Mouse (Mus musculus): ENCODE measurements around the gene Gm13276.
A peak's percentile ranks its signal among the peaks of the same experiment; 100 is the strongest.
"Not testable (repeated sequence)": the region's sequence is repeated elsewhere in the genome, so short reads cannot be mapped to it uniquely, and the experiment has no call there.

Gene Gm13276

DNA sequence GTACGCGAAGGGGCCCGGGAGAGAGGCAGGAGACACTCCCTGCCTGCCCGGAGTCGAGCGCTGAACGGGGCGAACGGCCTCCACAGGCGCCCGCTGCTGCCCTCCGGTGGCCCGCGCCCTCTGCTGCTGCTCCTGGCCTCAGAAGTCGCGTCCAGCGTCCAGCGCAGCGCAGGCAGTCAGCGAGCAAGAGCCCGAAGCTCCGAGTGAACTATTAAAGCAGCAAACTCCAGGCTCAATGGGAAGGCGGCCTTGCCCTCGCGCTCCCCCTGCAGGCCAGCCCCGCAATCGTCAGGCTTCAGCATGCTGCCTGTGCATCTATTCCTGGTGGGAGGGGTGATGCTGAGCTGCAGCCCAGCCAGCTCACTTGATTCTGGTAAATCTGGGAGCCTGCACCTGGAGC, at the start of gene Gm13276:
Gm13276 (plus strand) TSS at position 301 of the 400 bp plus-strand sequence.
- DNase-seq (ENCODE audit: low spot score), result not testable (repeated sequence)

DNA sequence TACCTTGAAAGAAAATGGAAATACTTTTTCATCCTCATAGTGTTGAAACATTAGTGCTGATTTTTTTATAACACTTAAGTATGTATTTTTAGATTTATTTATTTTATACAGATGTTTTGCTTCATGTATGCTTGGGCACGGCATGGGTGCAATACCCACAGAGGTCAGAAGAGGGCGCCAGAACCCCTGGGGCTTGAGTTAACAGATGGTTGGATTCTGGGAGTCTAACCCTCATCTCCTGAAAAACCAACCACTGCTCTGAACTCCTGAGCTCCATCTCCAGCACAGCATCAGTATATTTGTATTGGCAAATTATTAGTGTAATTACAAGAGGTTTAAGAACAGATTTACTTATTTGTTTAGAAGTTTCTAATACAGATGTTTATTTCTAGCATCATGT, 47.0 kb upstream of the Gm13276 start:
- DNase-seq (ENCODE audit: low spot score), result peak; percentile 82

DNA sequence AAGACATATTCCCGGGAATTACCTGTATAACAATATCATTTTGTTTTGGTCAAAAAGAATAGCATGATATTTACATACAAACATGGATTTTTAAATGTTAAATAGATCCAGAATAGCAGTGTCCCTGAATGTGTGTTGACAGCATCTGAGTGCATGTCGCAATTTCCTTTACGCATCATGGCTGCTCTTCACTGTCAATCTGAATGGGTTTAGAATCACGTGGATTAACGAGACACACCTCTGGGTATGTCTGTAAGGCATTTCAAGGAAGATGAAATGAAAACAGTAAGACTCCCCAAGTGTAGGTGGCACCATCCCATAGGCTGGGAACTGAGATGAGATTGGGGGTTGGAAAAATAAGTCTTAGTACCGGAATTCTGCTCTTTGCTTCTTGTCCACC, 46.5 kb upstream of the Gm13276 start:
- no peak for DNase-seq (ENCODE audit: low spot score)

DNA sequence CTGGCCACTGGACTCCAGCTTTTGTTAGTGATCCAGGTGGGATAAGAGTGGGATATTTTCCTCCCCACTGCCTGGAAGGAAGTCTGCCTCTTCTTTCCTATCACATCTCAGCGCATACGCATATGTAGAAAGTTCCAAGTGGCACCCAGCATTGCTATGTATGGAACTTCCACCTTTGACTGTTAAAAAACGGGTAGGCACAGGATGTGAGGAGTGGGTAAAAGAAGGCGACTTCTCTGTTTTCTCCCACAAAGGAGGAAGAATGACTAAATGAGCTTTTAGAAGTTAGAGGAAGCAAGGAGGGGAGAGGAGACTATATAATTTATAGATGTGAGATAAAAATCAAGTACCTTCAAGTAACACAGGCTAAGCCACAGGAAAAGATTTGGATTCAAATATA, 44.1 kb upstream of the Gm13276 start:
- no peak for DNase-seq (ENCODE audit: low spot score)

DNA sequence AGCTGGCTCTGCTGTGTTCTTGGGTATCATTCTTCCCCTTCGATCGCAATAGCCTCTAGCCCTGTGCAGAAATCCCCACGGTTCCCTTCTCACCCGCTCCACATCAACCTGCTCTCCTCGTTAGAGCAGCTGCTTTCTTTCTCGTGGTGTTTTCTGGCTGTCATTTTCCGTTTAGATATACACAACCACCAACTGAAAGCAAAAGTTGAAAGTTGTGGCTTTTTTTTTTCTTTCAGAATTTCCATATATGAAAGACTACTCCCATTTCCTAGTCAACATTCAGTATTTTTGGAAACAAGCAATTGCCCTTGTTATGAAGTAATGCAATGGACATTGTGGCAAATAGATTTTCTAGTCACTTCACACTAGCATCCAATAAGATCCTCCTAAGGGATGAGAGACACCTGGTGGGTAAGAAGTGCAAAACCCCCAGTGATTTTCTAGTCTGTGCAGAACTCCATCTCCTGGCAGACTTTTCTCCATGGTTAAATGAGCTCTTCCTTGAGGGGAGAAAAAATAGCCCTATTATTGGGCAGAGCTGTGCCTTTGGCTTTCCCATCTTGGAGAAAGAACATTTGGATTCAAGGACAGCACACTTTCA, 42.6 kb upstream of the Gm13276 start:
- no peak for DNase-seq (ENCODE audit: low spot score)

DNA sequence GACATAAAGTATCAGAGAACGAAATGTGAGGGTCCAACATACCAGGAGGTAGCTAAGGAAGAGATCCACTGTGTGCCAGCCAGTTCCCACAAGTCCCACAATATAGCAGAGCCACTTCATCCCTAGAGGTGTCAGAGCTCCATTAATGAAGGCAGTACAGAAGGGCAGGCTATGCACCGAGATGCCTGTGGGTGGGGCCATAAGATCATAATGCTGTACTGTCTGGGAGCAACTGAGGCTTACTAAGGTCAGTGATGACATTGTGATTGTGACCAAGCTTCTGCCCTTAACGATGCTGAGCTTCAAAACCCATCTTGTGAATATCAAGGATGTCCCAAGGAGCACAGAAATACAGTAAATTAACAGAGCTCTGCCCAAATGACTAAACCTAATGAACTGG, 41.3 kb upstream of the Gm13276 start:
- no peak for DNase-seq (ENCODE audit: low spot score)

DNA sequence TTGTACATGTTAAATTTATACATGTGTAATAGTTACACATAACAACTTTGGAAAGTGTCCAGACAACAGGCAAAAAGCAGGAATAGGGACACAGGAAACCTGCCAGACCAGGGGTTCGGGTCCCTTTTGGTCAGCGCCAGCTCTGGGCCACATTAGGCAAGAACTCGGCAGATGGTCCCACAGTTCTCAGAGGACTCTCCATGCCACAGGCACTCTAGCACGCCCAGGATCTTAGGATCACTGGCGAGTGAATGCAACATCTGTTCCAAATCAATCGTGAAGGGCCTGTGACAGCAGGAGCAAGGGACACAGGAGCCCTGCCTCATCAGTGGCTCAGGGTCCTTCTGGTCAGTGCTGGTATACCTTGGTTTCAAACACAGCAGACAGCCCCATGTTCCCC, 35.6 kb upstream of the Gm13276 start:
- no peak for DNase-seq (ENCODE audit: low spot score)

DNA sequence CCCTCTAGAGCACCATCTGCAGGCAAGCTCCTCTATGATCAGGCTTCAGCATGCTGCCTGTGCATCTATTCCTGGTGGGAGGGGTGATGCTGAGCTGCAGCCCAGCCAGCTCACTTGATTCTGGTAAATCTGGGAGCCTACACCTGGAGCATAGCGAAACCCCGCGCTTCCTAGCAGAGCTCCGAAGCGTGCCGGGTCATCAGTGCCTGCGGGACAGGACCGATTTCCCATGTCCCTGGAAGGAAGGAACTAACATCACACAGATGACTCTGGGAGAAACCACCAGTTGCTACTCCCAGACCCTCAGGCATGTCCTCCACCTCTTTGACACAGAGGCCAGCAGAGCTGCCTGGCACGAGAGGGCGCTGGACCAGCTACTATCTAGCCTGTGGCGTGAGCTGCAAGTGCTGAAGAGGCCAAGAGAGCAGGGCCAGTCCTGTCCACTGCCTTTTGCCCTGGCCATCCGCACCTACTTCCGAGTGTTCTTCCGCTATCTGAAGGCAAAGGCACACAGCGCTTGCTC, 30.6 kb upstream of the Gm13276 start, which contains the start of gene Gm13271:
Gm13271 (plus strand) TSS at position 51 of the 523 bp plus-strand sequence.
- DNase-seq (ENCODE audit: low spot score), result peak; percentile 80

DNA sequence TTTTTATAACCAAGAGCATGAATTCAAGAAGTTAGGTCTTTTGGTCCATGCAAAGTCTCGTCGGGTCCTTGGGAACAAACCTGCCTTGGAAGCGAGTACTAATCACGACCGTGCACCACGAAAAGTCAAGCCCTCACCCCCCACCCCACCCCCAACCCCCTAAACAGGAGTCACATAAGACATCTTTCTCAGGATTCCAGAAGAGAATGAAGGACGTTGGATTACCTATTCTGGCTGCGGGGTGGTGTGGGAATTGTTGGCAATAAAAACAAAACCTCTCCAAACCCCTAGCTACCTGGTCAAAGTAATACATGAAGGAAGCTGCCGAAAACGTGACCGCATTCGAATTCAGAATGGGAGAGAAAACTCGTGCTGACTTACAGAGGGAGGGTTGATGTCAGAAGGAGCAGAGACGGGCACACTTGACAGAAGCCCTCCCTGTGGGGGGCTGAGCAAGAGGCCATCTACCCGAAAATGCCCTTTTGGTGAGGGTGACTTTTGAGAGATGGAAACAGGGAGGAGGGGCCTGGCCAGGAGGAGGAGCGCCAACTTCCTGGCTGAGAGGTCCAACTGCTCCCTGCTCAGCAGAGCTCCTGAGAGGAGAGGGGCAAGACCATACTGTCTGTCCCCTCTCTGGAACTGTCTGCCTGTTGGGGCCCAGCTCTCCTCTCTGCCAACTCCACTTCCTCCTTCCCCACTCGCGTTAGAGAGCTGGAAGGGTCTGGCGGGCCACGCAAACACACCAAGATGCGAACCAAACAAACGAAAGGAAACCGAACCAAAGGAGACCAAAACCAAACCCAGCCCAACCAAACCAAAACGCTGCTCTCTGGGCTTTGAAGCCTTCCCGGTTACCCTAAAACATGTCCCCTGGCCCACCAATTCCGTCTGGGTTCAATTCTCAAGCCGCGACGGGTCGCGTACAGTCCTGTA, 28.7 kb upstream of the Gm13276 start:
- not testable (repeated sequence) for DNase-seq (ENCODE audit: low spot score)

DNA sequence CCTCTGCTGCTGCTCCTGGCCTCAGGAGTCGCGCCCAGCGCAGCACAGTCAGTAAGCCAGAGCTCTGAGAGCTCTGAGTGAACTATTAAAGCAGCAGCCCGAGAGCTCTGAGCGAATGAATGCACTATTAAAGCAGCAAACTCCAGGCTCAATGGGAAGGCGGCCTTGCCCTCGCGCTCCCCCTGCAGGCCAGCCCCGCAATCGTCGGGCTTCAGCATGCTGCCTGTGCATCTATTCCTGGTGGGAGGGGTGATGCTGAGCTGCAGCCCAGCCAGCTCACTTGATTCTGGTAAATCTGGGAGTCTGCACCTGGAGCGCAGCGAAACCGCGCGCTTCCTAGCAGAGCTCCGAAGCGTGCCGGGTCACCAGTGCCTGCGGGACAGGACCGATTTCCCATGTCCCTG, 27.9 kb upstream of the Gm13276 start:
- peak; percentile 88 for DNase-seq (ENCODE audit: low spot score)

DNA sequence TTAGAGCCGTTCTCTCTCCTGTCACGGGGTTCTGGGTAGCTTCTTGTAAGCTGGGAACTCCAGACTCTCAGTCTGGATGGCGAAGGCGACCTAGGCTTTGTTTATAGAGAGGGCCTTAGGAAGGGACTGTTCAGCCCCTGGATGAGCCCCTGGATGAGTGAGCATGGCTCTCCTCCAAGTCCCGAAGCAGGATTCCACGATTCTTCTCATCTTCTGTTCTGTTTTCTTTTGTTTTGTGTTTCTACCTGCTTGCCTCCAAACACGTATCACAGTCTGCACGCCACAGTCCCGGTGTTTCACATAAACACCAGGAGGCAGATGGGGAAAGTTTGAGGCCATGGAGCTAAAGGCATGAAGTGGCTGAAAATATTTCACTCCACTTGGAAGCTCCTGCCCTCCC, 26.8 kb upstream of the Gm13276 start:
- not testable (repeated sequence) for DNase-seq (ENCODE audit: low spot score)

DNA sequence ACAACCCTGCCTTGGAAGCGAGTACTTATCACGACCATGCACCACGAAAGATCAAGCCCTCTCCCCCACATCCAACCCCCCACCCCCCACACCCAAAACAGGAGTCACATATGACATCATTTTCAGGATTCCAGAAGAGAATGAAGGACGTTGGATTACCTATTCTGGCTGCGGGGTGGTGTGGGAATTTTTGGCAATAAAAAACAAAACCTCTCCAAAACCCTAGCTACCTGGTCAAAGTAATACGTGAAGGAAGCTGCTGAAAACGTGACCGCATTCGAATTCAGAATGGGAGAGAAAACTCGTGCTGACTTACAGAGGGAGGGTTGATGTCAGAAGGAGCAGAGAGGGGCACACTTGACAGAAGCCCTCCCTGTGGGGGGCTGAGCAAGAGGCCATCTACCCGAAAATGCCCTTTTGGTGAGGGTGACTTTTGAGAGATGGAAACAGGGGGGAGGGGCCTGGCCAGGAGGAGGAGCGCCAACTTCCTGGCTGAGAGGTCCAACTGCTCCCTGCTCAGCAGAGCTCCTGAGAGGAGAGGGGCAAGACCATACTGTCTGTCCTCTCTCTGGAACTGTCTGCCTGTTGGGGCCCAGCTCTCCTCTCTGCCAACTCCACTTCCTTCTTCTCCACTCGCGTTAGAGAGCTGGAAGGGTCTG, 25.8 kb upstream of the Gm13276 start, which contains the start of gene Gm13283:
Gm13283 (plus strand) TSS at position 510 of the 659 bp plus-strand sequence.
- DNase-seq (ENCODE audit: low spot score), result peak; percentile 56

DNA sequence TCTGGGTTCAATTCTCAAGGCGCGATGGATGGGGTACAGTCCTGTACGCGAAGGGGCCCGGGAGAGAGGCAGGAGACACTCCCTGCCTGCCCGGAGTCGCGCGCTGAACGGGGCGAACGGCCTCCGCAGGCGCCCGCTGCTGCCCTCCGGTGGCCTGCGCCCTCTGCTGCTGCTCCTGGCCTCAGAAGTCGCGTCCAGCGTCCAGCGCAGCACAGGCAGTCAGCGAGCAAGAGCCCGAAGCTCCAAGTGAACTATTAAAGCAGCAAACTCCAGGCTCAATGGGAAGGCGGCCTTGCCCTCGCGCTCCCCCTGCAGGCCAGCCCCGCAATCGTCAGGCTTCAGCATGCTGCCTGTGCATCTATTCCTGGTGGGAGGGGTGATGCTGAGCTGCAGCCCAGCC, 25.1 kb upstream of the Gm13276 start:
- DNase-seq (ENCODE audit: low spot score), result peak; percentile 74

DNA sequence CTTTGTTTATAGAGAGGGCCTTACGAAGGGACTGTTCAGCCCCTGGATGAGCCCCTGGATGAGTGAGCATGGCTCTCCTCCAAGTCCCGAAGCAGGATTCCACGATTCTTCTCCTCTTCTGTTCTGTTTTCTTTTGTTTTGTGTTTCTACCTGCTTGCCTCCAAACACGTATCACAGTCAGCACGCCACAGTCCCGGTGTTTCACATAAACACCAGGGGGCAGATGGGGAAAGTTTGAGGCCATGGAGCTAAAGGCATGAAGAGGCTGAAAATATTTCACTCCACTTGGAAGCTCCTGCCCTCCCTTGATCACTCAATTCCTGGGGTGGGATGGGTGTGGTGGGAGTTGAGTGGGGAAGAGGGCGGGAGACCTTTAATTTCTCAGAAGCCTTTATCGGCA, 23.7 kb upstream of the Gm13276 start:
- peak; percentile 86 for DNase-seq (ENCODE audit: low spot score)

DNA sequence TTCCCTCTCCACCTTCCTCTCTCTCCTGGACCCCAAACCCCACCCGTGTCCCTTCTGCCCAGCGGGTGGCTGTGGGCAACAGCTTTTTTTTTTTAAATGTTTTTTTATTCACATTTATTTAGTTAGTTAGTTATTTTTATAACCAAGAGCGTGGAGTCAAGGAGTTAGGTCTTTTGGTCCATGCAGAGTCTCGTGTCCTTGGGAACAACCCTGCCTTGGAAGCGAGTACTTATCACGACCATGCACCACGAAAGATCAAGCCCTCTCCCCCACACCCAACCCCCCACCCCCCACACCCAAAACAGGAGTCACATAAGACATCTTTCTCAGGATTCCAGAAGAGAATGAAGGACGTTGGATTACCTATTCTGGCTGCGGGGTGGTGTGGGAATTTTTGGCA, 23.2 kb upstream of the Gm13276 start:
- DNase-seq (ENCODE audit: low spot score), result not testable (repeated sequence)

DNA sequence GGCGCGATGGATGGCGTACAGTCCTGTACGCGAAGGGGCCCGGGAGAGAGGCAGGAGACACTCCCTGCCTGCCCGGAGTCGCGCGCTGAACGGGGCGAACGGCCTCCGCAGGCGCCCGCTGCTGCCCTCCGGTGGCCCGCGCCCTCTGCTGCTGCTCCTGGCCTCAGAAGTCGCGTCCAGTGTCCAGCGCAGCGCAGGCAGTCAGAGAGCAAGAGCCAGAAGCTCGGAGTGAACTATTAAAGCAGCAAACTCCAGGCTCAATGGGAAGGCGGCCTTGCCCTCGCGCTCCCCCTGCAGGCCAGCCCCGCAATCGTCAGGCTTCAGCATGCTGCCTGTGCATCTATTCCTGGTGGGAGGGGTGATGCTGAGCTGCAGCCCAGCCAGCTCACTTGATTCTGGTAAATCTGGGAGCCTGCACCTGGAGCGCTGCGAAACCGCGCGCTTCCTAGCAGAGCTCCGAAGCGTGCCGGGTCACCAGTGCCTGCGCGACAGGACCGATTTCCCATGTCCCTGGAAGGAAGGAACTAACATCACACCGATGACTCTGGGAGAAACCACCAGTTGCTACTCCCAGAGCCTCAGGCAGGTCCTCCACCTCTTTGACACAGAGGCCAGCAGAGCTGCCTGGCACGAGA, 22.0 kb upstream of the Gm13276 start:
- not testable (repeated sequence) for DNase-seq (ENCODE audit: low spot score)

DNA sequence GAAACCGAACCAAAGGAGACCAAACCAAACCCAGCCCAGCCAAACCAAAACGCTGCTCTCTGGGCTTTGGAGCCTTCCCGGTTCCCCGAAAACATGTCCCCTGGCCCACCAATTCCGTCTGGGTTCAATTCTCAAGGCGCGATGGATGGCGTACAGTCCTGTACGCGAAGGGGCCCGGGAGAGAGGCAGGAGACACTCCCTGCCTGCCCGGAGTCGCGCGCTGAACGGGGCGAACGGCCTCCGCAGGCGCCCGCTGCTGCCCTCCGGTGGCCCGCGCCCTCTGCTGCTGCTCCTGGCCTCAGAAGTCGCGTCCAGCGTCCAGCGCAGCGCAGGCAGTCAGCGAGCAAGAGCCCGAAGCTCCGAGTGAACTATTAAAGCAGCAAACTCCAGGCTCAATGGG, 12.0 kb upstream of the Gm13276 start, which contains the start of gene Gm13290:
Gm13290 (plus strand) TSS at position 301 of the 400 bp plus-strand sequence.
- DNase-seq (ENCODE audit: low spot score), result not testable (repeated sequence)

DNA sequence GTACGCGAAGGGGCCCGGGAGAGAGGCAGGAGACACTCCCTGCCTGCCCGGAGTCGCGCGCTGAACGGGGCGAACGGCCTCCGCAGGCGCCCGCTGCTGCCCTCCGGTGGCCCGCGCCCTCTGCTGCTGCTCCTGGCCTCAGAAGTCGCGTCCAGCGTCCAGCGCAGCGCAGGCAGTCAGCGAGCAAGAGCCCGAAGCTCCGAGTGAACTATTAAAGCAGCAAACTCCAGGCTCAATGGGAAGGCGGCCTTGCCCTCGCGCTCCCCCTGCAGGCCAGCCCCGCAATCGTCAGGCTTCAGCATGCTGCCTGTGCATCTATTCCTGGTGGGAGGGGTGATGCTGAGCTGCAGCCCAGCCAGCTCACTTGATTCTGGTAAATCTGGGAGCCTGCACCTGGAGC, 8.9 kb upstream of the Gm13276 start, which contains the start of gene Gm13289:
Gm13289 (plus strand) TSS at position 301 of the 400 bp plus-strand sequence.
- DNase-seq (ENCODE audit: low spot score), result not testable (repeated sequence)

DNA sequence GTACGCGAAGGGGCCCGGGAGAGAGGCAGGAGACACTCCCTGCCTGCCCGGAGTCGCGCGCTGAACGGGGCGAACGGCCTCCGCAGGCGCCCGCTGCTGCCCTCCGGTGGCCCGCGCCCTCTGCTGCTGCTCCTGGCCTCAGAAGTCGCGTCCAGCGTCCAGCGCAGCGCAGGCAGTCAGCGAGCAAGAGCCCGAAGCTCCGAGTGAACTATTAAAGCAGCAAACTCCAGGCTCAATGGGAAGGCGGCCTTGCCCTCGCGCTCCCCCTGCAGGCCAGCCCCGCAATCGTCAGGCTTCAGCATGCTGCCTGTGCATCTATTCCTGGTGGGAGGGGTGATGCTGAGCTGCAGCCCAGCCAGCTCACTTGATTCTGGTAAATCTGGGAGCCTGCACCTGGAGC, 6.0 kb upstream of the Gm13276 start, which contains the start of gene Gm13272:
Gm13272 (plus strand) TSS at position 301 of the 400 bp plus-strand sequence.
- DNase-seq (ENCODE audit: low spot score), result not testable (repeated sequence)

DNA sequence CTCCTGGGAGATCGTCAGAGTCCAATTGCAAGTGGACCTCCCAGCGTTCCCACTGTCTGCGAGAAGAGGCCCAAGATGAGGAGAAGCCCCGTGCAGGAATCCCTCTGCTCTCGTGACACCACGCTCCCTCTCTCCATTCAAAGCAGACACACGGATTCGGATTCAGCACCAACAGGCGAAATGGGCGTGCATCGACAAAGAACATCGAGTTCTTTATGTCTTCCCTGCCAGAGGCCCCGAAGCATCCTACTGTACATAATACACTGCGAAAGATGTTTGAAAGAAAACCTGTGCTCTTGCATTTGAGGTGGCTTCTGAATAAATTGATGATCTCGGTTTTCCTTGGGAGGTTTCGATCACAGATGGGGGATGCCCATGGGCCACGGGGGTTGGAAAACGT, 5.2 kb upstream of the Gm13276 start:
- DNase-seq (ENCODE audit: low spot score), result not testable (repeated sequence)

DNA sequence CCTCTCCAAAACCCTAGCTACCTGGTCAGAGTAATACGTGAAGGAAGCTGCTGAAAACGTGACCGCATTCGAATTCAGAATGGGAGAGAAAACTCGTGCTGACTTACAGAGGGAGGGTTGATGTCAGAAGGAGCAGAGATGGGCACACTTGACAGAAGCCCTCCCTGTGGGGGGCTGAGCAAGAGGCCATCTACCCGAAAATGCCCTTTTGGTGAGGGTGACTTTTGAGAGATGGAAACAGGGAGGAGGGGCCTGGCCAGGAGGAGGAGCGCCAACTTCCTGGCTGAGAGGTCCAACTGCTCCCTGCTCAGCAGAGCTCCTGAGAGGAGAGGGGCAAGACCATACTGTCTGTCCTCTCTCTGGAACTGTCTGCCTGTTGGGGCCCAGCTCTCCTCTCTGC, 3.7 kb upstream of the Gm13276 start, which contains the start of gene Ifnz:
Ifnz (plus strand) TSS at position 301 of the 400 bp plus-strand sequence.
- not testable (repeated sequence) for DNase-seq (ENCODE audit: low spot score)

Data from testis, postnatal 10 days (tissue).